Mouse (Mus musculus): ENCODE results near the gene H2-Ob. TPM values are rescaled to one million over a fixed set of nuclear protein-coding genes. Genes with fewer than 3 reads are reported as not detected.

H2-Ob gene
- polyA plus RNA-seq, 1 experiment: 34.6 TPM

- peak overlapping the region; percentile 35 for H3K4me3 ChIP-seq (replicated peaks; ENCODE audit: extremely low read depth, low read depth, low read length)
- H3K4me1 ChIP-seq (ENCODE audit: control insufficient read depth, insufficient read depth, low read length): no peaks in the 10 kb centered on the region
- TF ChIP-seq CTCF (IDR thresholded peaks at IDR 0.05; ENCODE audit: insufficient read depth, low read length) (no peak), POLR2A (IDR thresholded peaks at IDR 0.05; ENCODE audit: borderline replicate concordance, extremely low read depth, low read depth, low read length) (no peak)
- 52% methylated on average over 5 of the region's 5 CpGs for WGBS
- DNase-seq: no peak
Measured at GRCm38 (mm10) chr17:34286501-34286900, 47.8 kb downstream of the H2-Ob start.

GRCm38 (mm10) chr17:34286999-34287398 is 48.3 kb downstream of the H2-Ob start:
- TF ChIP-seq CTCF (IDR thresholded peaks at IDR 0.05; ENCODE audit: insufficient read depth, low read length) (no peak), POLR2A (IDR thresholded peaks at IDR 0.05; ENCODE audit: borderline replicate concordance, extremely low read depth, low read depth, low read length) (0 out of 2 replicates have a peak, but pooled peaks have one; percentile 11)
- H3K4me1 ChIP-seq (ENCODE audit: control insufficient read depth, insufficient read depth, low read length): peaks cover 2% of the 10 kb centered on the region; the same call in 1 of the 2 replicates
- H3K4me3 ChIP-seq (replicated peaks; ENCODE audit: extremely low read depth, low read depth, low read length): peak overlapping the region; percentile 63
- no peak for DNase-seq
- 45% methylated on average over 6 of the region's 6 CpGs for WGBS

DNA sequence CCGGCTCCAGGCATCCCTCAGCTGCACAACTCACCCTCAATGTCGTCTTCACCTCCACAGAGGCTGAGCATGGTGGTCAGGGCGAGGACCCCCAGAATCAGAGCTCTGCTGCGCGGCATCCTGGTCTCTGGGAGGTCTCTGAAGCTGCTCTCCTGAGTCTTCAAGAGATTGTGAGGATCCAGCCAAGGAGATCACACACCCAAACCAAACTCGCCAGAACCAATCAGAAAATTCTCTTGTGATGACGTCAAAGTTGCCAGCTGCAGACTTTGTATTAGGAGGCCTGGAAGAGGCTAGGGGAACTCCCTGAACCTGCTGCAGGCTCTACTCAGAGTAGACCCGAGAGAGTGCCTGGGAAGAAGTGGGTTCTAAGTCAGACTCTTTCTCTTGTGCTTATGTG is 48.9 kb downstream of the H2-Ob start, which contains the start of gene H2-Aa:
TSS of gene H2-Aa (minus strand) at position 176 of the 400 bp plus-strand sequence.
- Histone ChIP-seq H3K4me3 (replicated peaks; ENCODE audit: extremely low read depth, low read depth, low read length) (peak within 1 kb of the TSS; percentile 76), H3K4me1 (ENCODE audit: control insufficient read depth, insufficient read depth, low read length) (peaks cover 2% of the 10 kb centered on the region; the same call in 1 of the 2 replicates)
- DNase-seq: peak; percentile 85
- TF ChIP-seq CTCF (IDR thresholded peaks at IDR 0.05; ENCODE audit: insufficient read depth, low read length): no peak
- peak; percentile 73 for TF ChIP-seq POLR2A (IDR thresholded peaks at IDR 0.05; ENCODE audit: borderline replicate concordance, extremely low read depth, low read depth, low read length)
- WGBS: 14% methylated on average over 8 of the region's 8 CpGs

DNA sequence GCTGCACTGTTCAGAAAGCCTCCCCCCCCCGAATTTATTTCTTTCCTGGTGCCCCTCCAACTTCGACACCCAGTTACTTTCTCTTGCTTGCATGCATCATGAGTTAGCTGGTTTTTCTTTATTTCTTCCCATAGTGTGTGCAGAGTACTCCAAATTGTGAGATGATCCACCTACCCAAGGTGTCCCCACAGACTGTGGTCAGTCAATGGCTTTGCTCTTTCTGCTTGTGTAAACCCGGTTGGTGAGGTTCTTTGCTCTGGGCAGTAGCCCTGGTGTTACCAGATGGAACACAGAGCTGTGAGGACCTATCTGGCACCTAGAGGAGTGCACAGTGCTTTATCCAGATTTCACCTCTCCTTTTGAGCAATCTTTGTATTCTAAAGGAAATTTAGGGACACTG is 49.4 kb downstream of the H2-Ob start:
- peaks cover 2% of the 10 kb centered on the region; the same call in 1 of the 2 replicates for H3K4me1 ChIP-seq (ENCODE audit: control insufficient read depth, insufficient read depth, low read length)
- 63% methylated on average over 3 of the region's 3 CpGs for whole genome bisulfite sequencing
- no peak for DNase-seq
- TF ChIP-seq CTCF (IDR thresholded peaks at IDR 0.05; ENCODE audit: insufficient read depth, low read length): no peak
- no peak for TF ChIP-seq POLR2A (IDR thresholded peaks at IDR 0.05; ENCODE audit: borderline replicate concordance, extremely low read depth, low read depth, low read length)
- H3K4me3 ChIP-seq (replicated peaks; ENCODE audit: extremely low read depth, low read depth, low read length): no peak overlapping the region

- WGBS: 12% methylated on average over 8 of the region's 8 CpGs
- H3K4me3 ChIP-seq (replicated peaks; ENCODE audit: extremely low read depth, low read depth, low read length): no peak overlapping the region
- H3K4me1 ChIP-seq (ENCODE audit: control insufficient read depth, insufficient read depth, low read length): peaks cover 7% of the 10 kb centered on the region; the same call in 1 of the 2 replicates
- peak; percentile 77 for DNase-seq
- TF ChIP-seq POLR2A (IDR thresholded peaks at IDR 0.05; ENCODE audit: borderline replicate concordance, extremely low read depth, low read depth, low read length) (peak; percentile 68; the same call in 1 of the 2 replicates), CTCF (IDR thresholded peaks at IDR 0.05; ENCODE audit: insufficient read depth, low read length) (no peak)
Measured at GRCm38 (mm10) chr17:34291609-34292008, 52.9 kb downstream of the H2-Ob start.

DNA sequence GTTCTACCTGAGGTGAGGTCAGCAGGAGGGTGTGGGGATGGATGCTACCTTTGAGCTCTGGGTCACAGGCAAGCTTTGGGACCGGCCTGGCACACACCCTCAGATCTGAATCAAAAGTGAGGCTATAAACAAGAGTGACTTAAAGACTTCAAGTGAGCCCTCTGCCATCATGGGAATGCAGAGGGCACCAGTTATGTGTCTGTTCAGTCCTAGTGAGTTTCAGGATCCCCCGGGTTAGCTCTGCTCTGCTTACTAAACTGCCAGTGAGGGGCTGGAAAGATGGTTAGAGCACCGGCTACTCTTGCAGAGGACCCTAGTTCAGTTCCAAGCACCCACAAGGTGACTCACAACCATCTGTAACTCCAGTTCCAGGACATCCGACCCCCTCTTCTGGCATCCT is 53.9 kb downstream of the H2-Ob start:
- WGBS: 88% methylated on average over 4 of the region's 4 CpGs
- Histone ChIP-seq H3K4me1 (ENCODE audit: control insufficient read depth, insufficient read depth, low read length) (peaks cover 9% of the 10 kb centered on the region; the same call in 1 of the 2 replicates), H3K4me3 (replicated peaks; ENCODE audit: extremely low read depth, low read depth, low read length) (no peak overlapping the region)
- no peak for DNase-seq
- no peak for TF ChIP-seq CTCF (IDR thresholded peaks at IDR 0.05; ENCODE audit: insufficient read depth, low read length)
- no peak for TF ChIP-seq POLR2A (IDR thresholded peaks at IDR 0.05; ENCODE audit: borderline replicate concordance, extremely low read depth, low read depth, low read length)

DNA sequence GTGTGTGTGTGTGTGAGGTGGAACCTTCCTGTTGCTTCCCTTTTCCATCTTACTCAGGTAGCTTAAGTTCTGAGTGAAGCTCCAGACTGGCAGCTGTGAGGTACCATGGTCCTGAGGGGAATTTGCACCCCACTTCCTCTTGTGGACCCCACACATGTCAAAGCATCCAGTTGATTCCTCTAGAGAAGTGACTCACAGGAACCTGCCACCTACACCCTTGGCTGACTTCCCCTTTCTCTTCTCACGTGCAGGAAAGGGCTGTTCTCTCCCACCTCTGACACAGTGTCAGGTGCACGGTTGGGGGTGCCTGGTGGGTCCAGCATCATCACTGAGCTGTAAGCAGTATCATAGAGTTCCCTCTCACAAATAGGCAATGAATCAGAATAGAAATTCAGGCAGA is 54.8 kb downstream of the H2-Ob start:
- peaks cover 9% of the 10 kb centered on the region; the same call in 1 of the 2 replicates for H3K4me1 ChIP-seq (ENCODE audit: control insufficient read depth, insufficient read depth, low read length)
- H3K4me3 ChIP-seq (replicated peaks; ENCODE audit: extremely low read depth, low read depth, low read length): no peak overlapping the region
- DNase-seq: no peak
- 39% methylated on average over 2 of the region's 2 CpGs for WGBS
- TF ChIP-seq CTCF (IDR thresholded peaks at IDR 0.05; ENCODE audit: insufficient read depth, low read length) (no peak), POLR2A (IDR thresholded peaks at IDR 0.05; ENCODE audit: borderline replicate concordance, extremely low read depth, low read depth, low read length) (no peak)

- peaks cover 9% of the 10 kb centered on the region; the same call in 1 of the 2 replicates for H3K4me1 ChIP-seq (ENCODE audit: control insufficient read depth, insufficient read depth, low read length)
- no peak for TF ChIP-seq POLR2A (IDR thresholded peaks at IDR 0.05; ENCODE audit: borderline replicate concordance, extremely low read depth, low read depth, low read length)
- TF ChIP-seq CTCF (IDR thresholded peaks at IDR 0.05; ENCODE audit: insufficient read depth, low read length): no peak
- no peak overlapping the region for H3K4me3 ChIP-seq (replicated peaks; ENCODE audit: extremely low read depth, low read depth, low read length)
- 73% methylated on average over 4 of the region's 4 CpGs for whole genome bisulfite sequencing
- no peak for DNase-seq
Measured at GRCm38 (mm10) chr17:34294249-34294648, 55.5 kb downstream of the H2-Ob start.

GRCm38 (mm10) chr17:34295307-34295706 is 56.6 kb downstream of the H2-Ob start:
- no peak for DNase-seq
- Histone ChIP-seq H3K4me3 (replicated peaks; ENCODE audit: extremely low read depth, low read depth, low read length) (no peak overlapping the region), H3K4me1 (ENCODE audit: control insufficient read depth, insufficient read depth, low read length) (peaks cover 9% of the 10 kb centered on the region; the same call in 1 of the 2 replicates)
- TF ChIP-seq CTCF (IDR thresholded peaks at IDR 0.05; ENCODE audit: insufficient read depth, low read length): no peak
- TF ChIP-seq POLR2A (IDR thresholded peaks at IDR 0.05; ENCODE audit: borderline replicate concordance, extremely low read depth, low read depth, low read length): no peak
